Mouse (Mus musculus): ENCODE measurements around the gene Gm10188. TPM values are rescaled to one million over a fixed set of nuclear protein-coding genes. Genes with fewer than 3 reads are reported as not detected.

Gm10188 gene
- total and polyA plus RNA-seq, 3 experiments: not detected

DNA sequence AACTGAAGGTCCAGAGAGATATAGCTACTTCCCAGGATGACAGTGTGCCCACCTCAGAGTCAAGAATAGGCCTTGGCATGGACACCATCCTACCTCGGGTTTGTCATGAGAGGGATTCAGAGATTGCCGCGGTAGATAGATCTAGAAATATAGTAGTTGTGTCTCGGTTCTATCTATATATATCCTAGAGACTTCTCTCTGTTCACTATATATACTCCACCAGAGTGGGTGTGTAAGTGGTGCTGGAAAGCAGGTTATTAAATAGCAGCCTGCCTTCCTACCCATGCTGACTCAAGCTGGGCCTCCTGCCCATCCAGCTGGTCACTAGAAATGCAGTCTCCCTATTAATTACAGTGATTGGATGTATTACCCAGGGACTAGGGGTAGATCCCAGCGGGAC lies 26.8 kb downstream of the Gm10188 start:
- Histone ChIP-seq H3K4me3 (replicated peaks in 1 of 3; ENCODE audit: low read depth in 2 of 3, low read length in 2 of 3, poor library complexity in 1 of 3) (no peak overlapping the region), H3K9me3 (replicated peaks; ENCODE audit: low read length) (no peaks in the 10 kb centered on the region), H3K4me2 (ENCODE audit: insufficient read depth, low read depth, poor library complexity, severe bottlenecking) (no peak overlapping the region), H3K27me3 (replicated peaks) (peaks cover 96% of the 10 kb centered on the region), H3K27ac (ENCODE audit: insufficient read depth, low read depth) (no peak overlapping the region), H3K9ac (ENCODE audit: insufficient read depth, low read depth) (no peak overlapping the region), H3K4me1 (ENCODE audit: control insufficient read depth in 1 of 2, insufficient read depth in 2 of 2) (peaks cover 0 to 7% of the 10 kb centered on the region in 2 experiments; a peak in 1 of 4 replicates), H3K79me2 (replicated peaks; ENCODE audit: control insufficient read depth, extremely low read depth, insufficient read depth, poor library complexity, severe bottlenecking) (no peaks in the 10 kb centered on the region), H3K36me3 (replicated peaks in 1 of 2; ENCODE audit: control insufficient read depth in 1 of 2, insufficient read depth in 1 of 2, low read length in 1 of 2) (no peaks in the 10 kb centered on the region)
- no peak for DNase-seq (ENCODE audit: extremely low read depth)
- dilution Hi-C loops (cut with MboI; ENCODE audit: extremely low pct_ligation_motif_present, extremely low pct_unique_long_range_greater_than_20kb, low sequenced_read_pairs) (no loop called here), in situ Hi-C loops (cut with MboI; ENCODE audit: low pct_ligation_motif_present, low pct_unique_long_range_greater_than_20kb, low sequenced_read_pairs) (no loop called here)
- TF ChIP-seq TCF12 (IDR thresholded peaks at IDR 0.05; ENCODE audit: low read depth, low read length) (no peak), MAX (IDR thresholded peaks at IDR 0.05; ENCODE audit: low read length) (no peak), POLR2AphosphoS2 (IDR thresholded peaks at IDR 0.05; ENCODE audit: low read depth, low read length) (no peak), CHD1 (IDR thresholded peaks at IDR 0.05; ENCODE audit: low read depth, low read length) (no peak), USF1 (IDR thresholded peaks at IDR 0.05; ENCODE audit: low read depth, low read length) (no peak), MYC (IDR thresholded peaks at IDR 0.05; ENCODE audit: low read depth, low read length) (no peak), CTCF (conservative IDR thresholded peaks at IDR 0.05 in 1 of 2, IDR thresholded peaks at IDR 0.05 in 1 of 2; ENCODE audit: low read depth in 2 of 2, low read length in 2 of 2) (no peak), E2F4 (IDR thresholded peaks at IDR 0.05; ENCODE audit: insufficient replicate concordance, low read depth, low read length) (no peak), SIN3A (IDR thresholded peaks at IDR 0.05; ENCODE audit: low read length) (no peak), GABPA (IDR thresholded peaks at IDR 0.05; ENCODE audit: insufficient replicate concordance, low read depth, low read length) (no peak), ZC3H11A (IDR thresholded peaks at IDR 0.05; ENCODE audit: low read depth, low read length) (no peak), ELF1 (IDR thresholded peaks at IDR 0.05; ENCODE audit: low read depth, low read length) (no peak), POLR2A (IDR thresholded peaks at IDR 0.05; ENCODE audit: low read depth, low read length) (no peak), PAX5 (IDR thresholded peaks at IDR 0.05; ENCODE audit: low read length) (no peak), MAFK (IDR thresholded peaks at IDR 0.05; ENCODE audit: insufficient replicate concordance, low read length) (no peak), ETS1 (conservative IDR thresholded peaks at IDR 0.05; ENCODE audit: low read depth, low read length) (no peak)

DNA sequence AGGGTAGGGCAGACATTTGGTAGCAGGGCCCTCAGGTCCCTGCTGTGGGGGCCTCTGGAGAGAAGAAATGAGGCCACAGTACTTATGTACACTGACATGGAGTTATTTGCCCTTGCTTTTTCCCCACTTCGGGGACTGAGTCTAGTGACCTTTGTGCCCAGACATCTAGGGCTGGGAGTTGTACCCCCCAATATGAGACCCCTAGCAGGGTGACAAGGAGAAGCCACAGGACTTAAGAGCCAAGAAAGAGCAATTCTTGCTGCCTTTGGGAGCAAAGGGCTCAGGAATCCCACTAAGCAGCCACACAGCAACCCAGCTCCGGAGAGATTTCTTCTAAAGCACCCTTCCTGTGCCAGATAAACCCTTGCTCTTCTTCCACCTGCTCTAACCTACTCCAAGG lies 27.6 kb downstream of the Gm10188 start:
- Histone ChIP-seq H3K27ac (ENCODE audit: insufficient read depth, low read depth) (no peak overlapping the region), H3K79me2 (replicated peaks; ENCODE audit: control insufficient read depth, extremely low read depth, insufficient read depth, poor library complexity, severe bottlenecking) (no peaks in the 10 kb centered on the region), H3K36me3 (replicated peaks in 1 of 2; ENCODE audit: control insufficient read depth in 1 of 2, insufficient read depth in 1 of 2, low read length in 1 of 2) (no peaks in the 10 kb centered on the region), H3K4me2 (ENCODE audit: insufficient read depth, low read depth, poor library complexity, severe bottlenecking) (no peak overlapping the region), H3K9me3 (replicated peaks; ENCODE audit: low read length) (no peaks in the 10 kb centered on the region), H3K27me3 (replicated peaks) (peaks cover 92% of the 10 kb centered on the region), H3K4me3 (replicated peaks in 1 of 3; ENCODE audit: low read depth in 2 of 3, low read length in 2 of 3, poor library complexity in 1 of 3) (no peak overlapping the region), H3K9ac (ENCODE audit: insufficient read depth, low read depth) (no peak overlapping the region), H3K4me1 (ENCODE audit: control insufficient read depth in 1 of 2, insufficient read depth in 2 of 2) (peaks cover 0 to 7% of the 10 kb centered on the region in 2 experiments; a peak in 1 of 4 replicates)
- no peak for TF ChIP-seq MEF2A (IDR thresholded peaks at IDR 0.05; ENCODE audit: borderline replicate concordance, low read depth, low read length)
- no peak for TF ChIP-seq ELF1 (IDR thresholded peaks at IDR 0.05; ENCODE audit: low read depth, low read length)
- TF ChIP-seq CTCF (conservative IDR thresholded peaks at IDR 0.05 in 1 of 2, IDR thresholded peaks at IDR 0.05 in 1 of 2; ENCODE audit: low read depth in 2 of 2, low read length in 2 of 2): no peak
- no peak for TF ChIP-seq ZMIZ1 (IDR thresholded peaks at IDR 0.05; ENCODE audit: low read depth, low read length)
- no peak for TF ChIP-seq JUN (IDR thresholded peaks at IDR 0.05; ENCODE audit: insufficient read depth, low read depth, low read length)
- TF ChIP-seq EP300 (IDR thresholded peaks at IDR 0.05; ENCODE audit: low read length): no peak
- no peak for TF ChIP-seq IRF4 (IDR thresholded peaks at IDR 0.05; ENCODE audit: low read depth, low read length)
- no peak for TF ChIP-seq RAD21 (IDR thresholded peaks at IDR 0.05; ENCODE audit: low read depth, low read length)
- no peak for TF ChIP-seq ZKSCAN1 (IDR thresholded peaks at IDR 0.05; ENCODE audit: borderline replicate concordance, low read depth, low read length)
- TF ChIP-seq POLR2AphosphoS2 (IDR thresholded peaks at IDR 0.05; ENCODE audit: low read depth, low read length): no peak
- TF ChIP-seq SMC3 (IDR thresholded peaks at IDR 0.05; ENCODE audit: low read depth, low read length): no peak
- TF ChIP-seq NRF1 (IDR thresholded peaks at IDR 0.05; ENCODE audit: low read depth, low read length): no peak
- no peak for TF ChIP-seq TCF12 (IDR thresholded peaks at IDR 0.05; ENCODE audit: low read depth, low read length)
- TF ChIP-seq NELFE (IDR thresholded peaks at IDR 0.05; ENCODE audit: low read depth, low read length): no peak
- no peak for TF ChIP-seq MYC (IDR thresholded peaks at IDR 0.05; ENCODE audit: low read depth, low read length)
- DNase-seq (ENCODE audit: extremely low read depth): no peak
- in situ Hi-C loops (cut with MboI; ENCODE audit: low pct_ligation_motif_present, low pct_unique_long_range_greater_than_20kb, low sequenced_read_pairs) (no loop called here), dilution Hi-C loops (cut with MboI; ENCODE audit: extremely low pct_ligation_motif_present, extremely low pct_unique_long_range_greater_than_20kb, low sequenced_read_pairs) (no loop called here)
